Mouse (Mus musculus) stomach, embryonic 15.5 days (tissue): Measurements from ENCODE around the gene Tdrd5. TPM values are rescaled to one million over a fixed set of nuclear protein-coding genes. Genes with fewer than 3 reads are reported as not detected.
A peak's percentile ranks its signal among the peaks of the same experiment; 100 is the strongest.

ENCODE experiments used
- ATAC-seq: fragments of 200-750 bp; cut with Nextera tagmentation; 2 replicates; pipeline ENCODE4 v1.8.0; 2017; ENCODE audit warnings: low read depth, moderate number of reproducible peaks, moderate TSS enrichment; ENCODE audit not compliant: insufficient read depth, low FRiP score
- H3K27ac ChIP-seq: fragments of 300-500 bp; sonication (generic); 2 replicates; pipeline ENCODE4 v1.5.1; 2015; ENCODE audit warnings: mild to moderate bottlenecking, inconsistent platforms
- H3K27me3 ChIP-seq: fragments of 300-500 bp; sonication (generic); replicated peaks from 2 replicates; pipeline ENCODE4 v1.6.1; 2015; ENCODE audit warnings: inconsistent platforms
- H3K36me3 ChIP-seq: fragments of 300-500 bp; sonication (generic); 2 replicates; pipeline ENCODE4 v1.6.1; 2015; ENCODE audit warnings: inconsistent platforms
- H3K4me1 ChIP-seq: fragments of 300-500 bp; sonication (generic); 2 replicates; pipeline ENCODE4 v1.6.1; 2015; ENCODE audit warnings: inconsistent platforms
- H3K4me2 ChIP-seq: fragments of 300-500 bp; sonication (generic); 2 replicates; pipeline ENCODE4 v1.6.1; 2015; ENCODE audit warnings: mild to moderate bottlenecking, inconsistent platforms
- H3K4me3 ChIP-seq: fragments of 300-500 bp; sonication (generic); replicated peaks from 2 replicates; pipeline ENCODE4 v1.5.1; 2015; ENCODE audit warnings: inconsistent platforms
- H3K9ac ChIP-seq: fragments of 300-500 bp; sonication (generic); 2 replicates; pipeline ENCODE4 v1.6.1; 2015; ENCODE audit warnings: inconsistent platforms
- H3K9me3 ChIP-seq: fragments of 300-500 bp; sonication (generic); 2 replicates; pipeline ENCODE4 v1.6.1; 2016; ENCODE audit warnings: inconsistent platforms
- WGBS: fragments of 180-500 bp; shearing (Covaris S2); methylation state at CpG from one replicate; pipeline ENCODE4 v1.1.7; 2015; 5-methylcytosine and 5-hydroxymethylcytosine counted together
- polyA plus RNA-seq: library from polyadenylated mRNA; unstranded; fragments of >200 nt; fragmentation: Nextera tagmentation; extraction: Ambion mirVana; gene quantifications from 2 replicates; pipeline ENCODE4 v1.2.1, GENCODE M21; 2015

Tdrd5 gene
- polyA plus RNA-seq, 1 experiment from 2014 or later, result 0.68 TPM

GRCm38 (mm10) chr1:156217941-156218340 is 85.5 kb downstream of the Tdrd5 start:
- Histone ChIP-seq H3K27me3 (no peaks in the 10 kb centered on the region), H3K9ac (no peak overlapping the region), H3K27ac (no peak overlapping the region), H3K9me3 (no peaks in the 10 kb centered on the region), H3K4me3 (no peak overlapping the region), H3K4me1 (peaks cover 10% of the 10 kb centered on the region; the same call in 1 of the 2 replicates), H3K4me2 (no peak overlapping the region), H3K36me3 (no peaks in the 10 kb centered on the region)
- 56% methylated on average over 8 of the region's 8 CpGs for whole genome bisulfite sequencing
- no peak for ATAC-seq

DNA sequence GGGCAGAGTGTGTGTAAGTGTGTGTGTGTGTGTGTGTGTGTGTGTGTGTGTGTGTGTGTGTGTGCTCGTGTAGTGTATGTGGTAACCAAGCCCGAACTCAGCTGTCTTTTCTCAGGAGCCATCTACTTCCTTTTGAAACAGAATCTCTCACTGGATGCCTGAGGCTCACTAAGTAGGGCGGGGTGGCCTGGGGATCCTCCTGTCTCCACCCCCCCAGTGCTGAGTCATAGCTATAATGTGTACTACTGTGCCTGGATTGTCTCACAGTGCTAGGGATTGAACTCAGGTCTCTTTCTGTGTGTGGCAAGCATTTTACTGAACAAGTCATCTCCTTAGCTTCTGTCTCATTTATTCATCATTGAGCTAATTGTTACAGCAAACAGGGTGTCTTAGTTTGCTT is 86.1 kb downstream of the Tdrd5 start:
- peak; percentile 90 for ATAC-seq
- no peak overlapping the region for H3K4me3 ChIP-seq
- peaks cover 10% of the 10 kb centered on the region; the same call in 1 of the 2 replicates for H3K4me1 ChIP-seq
- no peaks in the 10 kb centered on the region for H3K27me3 ChIP-seq
- no peak overlapping the region for H3K27ac ChIP-seq
- no peak overlapping the region for H3K4me2 ChIP-seq
- H3K9ac ChIP-seq, result no peak overlapping the region
- no peaks in the 10 kb centered on the region for H3K36me3 ChIP-seq
- no peaks in the 10 kb centered on the region for H3K9me3 ChIP-seq
- 26% methylated on average over 3 of the region's 3 CpGs for WGBS

- no peak overlapping the region for H3K4me2 ChIP-seq
- ATAC-seq, result no peak
- H3K4me1 ChIP-seq, result peaks cover 10% of the 10 kb centered on the region; the same call in 1 of the 2 replicates
- 70% methylated on average over 4 of the region's 4 CpGs for WGBS
- H3K4me3 ChIP-seq, result no peak overlapping the region
- H3K27ac ChIP-seq, result no peak overlapping the region
- H3K9me3 ChIP-seq, result no peaks in the 10 kb centered on the region
- H3K9ac ChIP-seq, result no peak overlapping the region
- H3K36me3 ChIP-seq, result no peaks in the 10 kb centered on the region
- H3K27me3 ChIP-seq, result no peaks in the 10 kb centered on the region
These were observed 87.2 kb downstream of the Tdrd5 start for GRCm38 (mm10) chr1:156216249-156216648.

GRCm38 (mm10) chr1:156214651-156215050 is 88.8 kb downstream of the Tdrd5 start:
- 75% methylated on average over 8 of the region's 8 CpGs for WGBS
- Histone ChIP-seq H3K27ac (no peak overlapping the region), H3K36me3 (no peaks in the 10 kb centered on the region), H3K9ac (no peak overlapping the region), H3K4me1 (peaks cover 10% of the 10 kb centered on the region; the same call in 1 of the 2 replicates), H3K27me3 (no peaks in the 10 kb centered on the region), H3K9me3 (no peaks in the 10 kb centered on the region), H3K4me2 (no peak overlapping the region), H3K4me3 (no peak overlapping the region)
- ATAC-seq, result no peak

DNA sequence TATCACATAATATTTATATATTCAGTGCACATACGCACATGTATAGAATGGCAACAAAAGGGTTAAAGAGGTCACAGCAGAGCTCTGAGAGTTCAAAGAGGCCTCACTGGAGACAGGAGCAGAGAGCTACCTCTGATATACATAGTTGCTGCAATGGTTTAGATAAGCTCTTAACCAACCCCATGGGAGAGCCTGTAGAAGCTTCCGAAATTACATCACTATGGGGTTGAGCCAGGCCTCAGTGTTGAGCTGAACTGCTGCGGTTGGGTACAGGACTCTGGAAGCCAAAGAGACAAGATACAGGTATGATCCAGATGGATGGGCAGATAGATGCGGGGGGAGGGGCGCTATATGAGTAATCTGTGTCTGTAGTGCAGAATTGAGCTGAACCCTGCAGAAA is 90.5 kb downstream of the Tdrd5 start:
- no peak overlapping the region for H3K27ac ChIP-seq
- H3K4me2 ChIP-seq, result no peak overlapping the region
- H3K4me3 ChIP-seq, result no peak overlapping the region
- peaks cover 4% of the 10 kb centered on the region; the same call in 1 of the 2 replicates for H3K4me1 ChIP-seq
- no peak overlapping the region for H3K9ac ChIP-seq
- no peaks in the 10 kb centered on the region for H3K36me3 ChIP-seq
- no peaks in the 10 kb centered on the region for H3K27me3 ChIP-seq
- no peaks in the 10 kb centered on the region for H3K9me3 ChIP-seq
- ATAC-seq, result peak; percentile 93
- WGBS, result 76% methylated on average over 5 of the region's 5 CpGs

DNA sequence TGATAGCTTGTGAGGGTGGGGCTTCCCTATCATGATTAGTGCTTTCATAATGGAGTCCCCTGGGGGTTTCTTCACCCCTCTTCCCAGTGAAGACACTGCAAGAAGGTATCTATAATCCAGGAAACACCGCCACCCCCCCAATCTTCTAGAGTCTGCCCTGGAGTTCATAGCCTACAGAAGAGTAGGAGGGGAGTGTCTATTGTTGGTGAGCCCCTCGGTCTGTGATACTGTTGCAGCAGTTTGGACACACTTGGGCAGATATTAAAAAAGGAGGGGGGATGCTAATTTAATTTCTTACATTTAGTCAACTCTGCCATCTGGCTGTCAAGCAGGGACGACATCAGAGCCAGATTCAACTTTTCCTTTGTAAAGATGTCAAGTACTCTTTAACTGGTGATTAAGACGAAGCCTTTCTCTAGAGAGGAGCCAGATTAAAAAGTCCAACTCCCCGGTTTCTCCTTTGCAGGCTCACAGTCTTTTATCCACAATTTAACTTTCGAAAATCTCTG is 91.6 kb downstream of the Tdrd5 start:
- ATAC-seq, result no peak
- no peaks in the 10 kb centered on the region for H3K9me3 ChIP-seq
- no peak overlapping the region for H3K4me3 ChIP-seq
- H3K4me2 ChIP-seq, result no peak overlapping the region
- H3K4me1 ChIP-seq, result no peaks in the 10 kb centered on the region
- no peak overlapping the region for H3K27ac ChIP-seq
- H3K36me3 ChIP-seq, result no peaks in the 10 kb centered on the region
- 58% methylated on average over 6 of the region's 6 CpGs for WGBS
- no peak overlapping the region for H3K9ac ChIP-seq
- 0 out of 2 replicates have a peak, but pooled peaks cover under 1% of the 10 kb centered on the region for H3K27me3 ChIP-seq

Other genes starting within 250 kb of the Tdrd5 start
- 4.7 and 4.9 TPM in 2 replicates for gene Fam163a, start 98.6 kb downstream of the Tdrd5 start, polyA plus RNA-seq
- gene Nphs2, start 7.1 kb upstream of the Tdrd5 start, polyA plus RNA-seq, result 0.05 and 0.10 TPM in 2 replicates
- 856 and 1,042 TPM in 2 replicates for gene Gm2000, start 62.4 kb upstream of the Tdrd5 start, polyA plus RNA-seq
- 0.18 TPM in 1 of 2 replicates, not detected in the other for gene Axdnd1, start 117.5 kb upstream of the Tdrd5 start, polyA plus RNA-seq
- gene Soat1, start 170.7 kb upstream of the Tdrd5 start, polyA plus RNA-seq, result 51.5 and 52.8 TPM in 2 replicates
- 0.35 and 1.8 TPM in 2 replicates for gene Gm10031, start 220.3 kb upstream of the Tdrd5 start, polyA plus RNA-seq